Mouse (Mus musculus) olfactory bulb, adult 2 months (tissue): Measurements from ENCODE around the gene Cnn1.

Source experiments
- CTCF ChIP-seq: fragments of 200-500 bp; IDR thresholded peaks from 2 replicates; pipeline ENCODE4 v1.5.1; 2012; ENCODE audit warnings: low read depth, mild to moderate bottlenecking, low read length, moderate library complexity; ENCODE audit not compliant: insufficient read depth
- POLR2A ChIP-seq: fragments of 200-500 bp; IDR thresholded peaks from 2 replicates; pipeline ENCODE4 v1.6.1; 2012; ENCODE audit warnings: mild to moderate bottlenecking, low read depth, low read length, moderate library complexity; ENCODE audit not compliant: insufficient read depth

DNA sequence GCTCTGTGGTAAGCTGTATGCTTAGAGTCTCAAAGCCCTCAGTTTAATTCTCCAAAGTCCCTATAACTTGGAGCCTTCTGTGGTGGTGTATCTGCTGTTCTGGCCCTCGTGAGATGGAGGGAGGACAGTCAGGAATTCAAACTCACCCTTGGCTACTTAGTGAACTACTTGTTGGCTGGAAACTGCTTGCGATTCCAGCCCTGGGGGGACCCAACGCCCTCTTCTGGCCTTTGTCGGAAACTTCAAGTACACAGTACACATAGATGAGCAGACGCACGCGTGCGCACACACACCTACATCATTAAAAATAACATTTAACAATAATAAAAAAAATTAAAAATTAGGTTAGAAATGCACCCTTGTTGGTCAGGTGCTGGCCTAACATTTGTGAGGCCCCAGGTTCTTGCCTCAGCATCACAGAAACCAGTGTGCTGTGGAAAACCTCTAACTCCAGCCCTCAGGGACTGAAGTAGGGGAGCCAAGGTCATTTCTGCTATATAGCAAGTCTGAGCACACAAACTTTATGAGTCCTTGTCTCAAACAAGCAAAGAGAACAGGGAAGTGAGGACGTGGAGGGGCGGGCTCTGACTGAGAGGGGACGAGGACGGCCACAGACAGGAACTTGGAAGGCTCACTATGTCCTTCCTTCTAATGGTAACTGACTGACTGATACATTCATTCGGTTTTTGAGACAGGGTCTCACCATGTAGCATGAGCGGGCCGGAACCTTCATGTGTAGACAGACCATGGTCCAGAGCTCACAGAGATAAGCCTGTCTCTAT, 26.4 kb downstream of the Cnn1 start:
- TF ChIP-seq CTCF, result no peak
- TF ChIP-seq POLR2A, result no peak
